Mouse (Mus musculus): ENCODE results near the gene Ndst4. TPM values are rescaled to one million over a fixed set of nuclear protein-coding genes. Genes with fewer than 3 reads are reported as not detected.

Ndst4 gene
- polyA plus RNA-seq, 1 experiment from 2014 or later: 2.0 TPM

- ATAC-seq (ENCODE audit: insufficient read depth, low FRiP score, low TSS enrichment): no peak
- no peak overlapping the region for H3K9ac ChIP-seq (ENCODE audit: low read length)
Measured at GRCm38 (mm10) chr3:125632233-125632632, 228.4 kb downstream of the Ndst4 start.

GRCm38 (mm10) chr3:125655009-125655635 lies 251.2 kb downstream of the Ndst4 start:
- no peak for ATAC-seq (ENCODE audit: insufficient read depth, low FRiP score, low TSS enrichment)
- no peak for DNase-seq (ENCODE audit: low spot score)

More at GRCm38 (mm10) chr3:125632233-125632632, 228.4 kb downstream of the Ndst4 start:
- H3K9me3 ChIP-seq (ENCODE audit: control insufficient read depth, low read length): no peaks in the 10 kb centered on the region
- H3K27ac ChIP-seq (ENCODE audit: low read depth, low read length): no peak overlapping the region
- DNase-seq (ENCODE audit: low spot score): no peak
- WGBS: 72% methylated on average over 2 of the region's 2 CpGs
- no peaks in the 10 kb centered on the region for H3K27me3 ChIP-seq (ENCODE audit: control insufficient read depth, insufficient read depth, low read length)
- H3K4me2 ChIP-seq (ENCODE audit: low read depth): no peak overlapping the region
- H3K4me3 ChIP-seq (ENCODE audit: low read depth, low read length): no peak overlapping the region
- no peaks in the 10 kb centered on the region for H3K4me1 ChIP-seq (ENCODE audit: control insufficient read depth, insufficient read depth, low read length)
- H3K36me3 ChIP-seq (ENCODE audit: control insufficient read depth, insufficient read depth, low read length): no peaks in the 10 kb centered on the region

GRCm38 (mm10) chr3:125660114-125660717 lies 256.3 kb downstream of the Ndst4 start:
- ATAC-seq (ENCODE audit: insufficient read depth, low FRiP score, low TSS enrichment): peak; percentile 70; the same call in 1 of the 2 replicates
- DNase-seq (ENCODE audit: low spot score): peak; percentile 21
- Histone ChIP-seq H3K9me3 (ENCODE audit: control insufficient read depth, low read length) (no peaks in the 10 kb centered on the region), H3K4me2 (ENCODE audit: low read depth) (no peak overlapping the region), H3K27ac (ENCODE audit: low read depth, low read length) (no peak overlapping the region), H3K9ac (ENCODE audit: low read length) (no peak overlapping the region), H3K4me3 (ENCODE audit: low read depth, low read length) (no peak overlapping the region), H3K36me3 (ENCODE audit: control insufficient read depth, insufficient read depth, low read length) (no peaks in the 10 kb centered on the region), H3K27me3 (ENCODE audit: control insufficient read depth, insufficient read depth, low read length) (no peaks in the 10 kb centered on the region), H3K4me1 (ENCODE audit: control insufficient read depth, insufficient read depth, low read length) (no peaks in the 10 kb centered on the region)
- 75% methylated on average over 3 of the region's 3 CpGs for WGBS

More at GRCm38 (mm10) chr3:125655009-125655635, 251.2 kb downstream of the Ndst4 start:
- Histone ChIP-seq H3K4me3 (ENCODE audit: low read depth, low read length) (no peak overlapping the region), H3K36me3 (ENCODE audit: control insufficient read depth, insufficient read depth, low read length) (no peaks in the 10 kb centered on the region), H3K27ac (ENCODE audit: low read depth, low read length) (no peak overlapping the region), H3K27me3 (ENCODE audit: control insufficient read depth, insufficient read depth, low read length) (no peaks in the 10 kb centered on the region), H3K9ac (ENCODE audit: low read length) (no peak overlapping the region), H3K4me2 (ENCODE audit: low read depth) (no peak overlapping the region), H3K4me1 (ENCODE audit: control insufficient read depth, insufficient read depth, low read length) (no peaks in the 10 kb centered on the region), H3K9me3 (ENCODE audit: control insufficient read depth, low read length) (no peaks in the 10 kb centered on the region)
- 73% methylated on average over 3 of the region's 3 CpGs for WGBS

- H3K27me3 ChIP-seq (ENCODE audit: control insufficient read depth, insufficient read depth, low read length): no peaks in the 10 kb centered on the region
- 73% methylated on average over 2 of the region's 2 CpGs for WGBS
- no peaks in the 10 kb centered on the region for H3K36me3 ChIP-seq (ENCODE audit: control insufficient read depth, insufficient read depth, low read length)
- no peak overlapping the region for H3K27ac ChIP-seq (ENCODE audit: low read depth, low read length)
- no peak; the same call in 1 of the 2 replicates for ATAC-seq (ENCODE audit: insufficient read depth, low FRiP score, low TSS enrichment)
- H3K4me3 ChIP-seq (ENCODE audit: low read depth, low read length): no peak overlapping the region
- H3K4me2 ChIP-seq (ENCODE audit: low read depth): no peak overlapping the region
- no peak overlapping the region for H3K9ac ChIP-seq (ENCODE audit: low read length)
- no peak for DNase-seq (ENCODE audit: low spot score)
- no peaks in the 10 kb centered on the region for H3K4me1 ChIP-seq (ENCODE audit: control insufficient read depth, insufficient read depth, low read length)
- H3K9me3 ChIP-seq (ENCODE audit: control insufficient read depth, low read length): no peaks in the 10 kb centered on the region
Measured at GRCm38 (mm10) chr3:125660884-125661532, 257.1 kb downstream of the Ndst4 start.

GRCm38 (mm10) chr3:125673997-125674794 lies 270.3 kb downstream of the Ndst4 start:
- Histone ChIP-seq H3K4me1 (ENCODE audit: control insufficient read depth, insufficient read depth, low read length) (no peaks in the 10 kb centered on the region), H3K4me3 (ENCODE audit: low read depth, low read length) (no peak overlapping the region), H3K9ac (ENCODE audit: low read length) (no peak overlapping the region), H3K9me3 (ENCODE audit: control insufficient read depth, low read length) (no peaks in the 10 kb centered on the region), H3K27ac (ENCODE audit: low read depth, low read length) (no peak overlapping the region), H3K4me2 (ENCODE audit: low read depth) (no peak overlapping the region), H3K27me3 (ENCODE audit: control insufficient read depth, insufficient read depth, low read length) (no peaks in the 10 kb centered on the region), H3K36me3 (ENCODE audit: control insufficient read depth, insufficient read depth, low read length) (no peaks in the 10 kb centered on the region)
- DNase-seq (ENCODE audit: low spot score) (no peak), ATAC-seq (ENCODE audit: insufficient read depth, low FRiP score, low TSS enrichment) (0 out of 2 replicates have a peak, but pooled peaks have one; percentile 32)
- WGBS: 59% methylated on average over 9 of the region's 9 CpGs

GRCm38 (mm10) chr3:125675211-125675896 lies 271.5 kb downstream of the Ndst4 start:
- H3K4me3 ChIP-seq (ENCODE audit: low read depth, low read length): no peak overlapping the region
- H3K36me3 ChIP-seq (ENCODE audit: control insufficient read depth, insufficient read depth, low read length): no peaks in the 10 kb centered on the region
- DNase-seq (ENCODE audit: low spot score): no peak
- H3K27me3 ChIP-seq (ENCODE audit: control insufficient read depth, insufficient read depth, low read length): no peaks in the 10 kb centered on the region
- H3K4me1 ChIP-seq (ENCODE audit: control insufficient read depth, insufficient read depth, low read length): no peaks in the 10 kb centered on the region
- H3K9me3 ChIP-seq (ENCODE audit: control insufficient read depth, low read length): no peaks in the 10 kb centered on the region
- no peak overlapping the region for H3K27ac ChIP-seq (ENCODE audit: low read depth, low read length)
- 84% methylated on average over 6 of the region's 6 CpGs for WGBS
- no peak overlapping the region for H3K9ac ChIP-seq (ENCODE audit: low read length)
- H3K4me2 ChIP-seq (ENCODE audit: low read depth): no peak overlapping the region
- no peak for ATAC-seq (ENCODE audit: insufficient read depth, low FRiP score, low TSS enrichment)

- Histone ChIP-seq H3K27me3 (ENCODE audit: control insufficient read depth, insufficient read depth, low read length) (no peaks in the 10 kb centered on the region), H3K27ac (ENCODE audit: low read depth, low read length) (no peak overlapping the region), H3K4me1 (ENCODE audit: control insufficient read depth, insufficient read depth, low read length) (no peaks in the 10 kb centered on the region), H3K4me3 (ENCODE audit: low read depth, low read length) (no peak overlapping the region), H3K36me3 (ENCODE audit: control insufficient read depth, insufficient read depth, low read length) (no peaks in the 10 kb centered on the region), H3K9ac (ENCODE audit: low read length) (no peak overlapping the region), H3K4me2 (ENCODE audit: low read depth) (no peak overlapping the region), H3K9me3 (ENCODE audit: control insufficient read depth, low read length) (no peaks in the 10 kb centered on the region)
- DNase-seq (ENCODE audit: low spot score) (peak; percentile 13), ATAC-seq (ENCODE audit: insufficient read depth, low FRiP score, low TSS enrichment) (peak; percentile 65; the same call in 1 of the 2 replicates)
- 77% methylated on average over 9 of the region's 9 CpGs for WGBS
Measured at GRCm38 (mm10) chr3:125678924-125679323, 275.0 kb downstream of the Ndst4 start.

All from neural tube, embryonic 11.5 days (tissue).